Mouse (Mus musculus) brain, embryonic 14.5 days (tissue): ENCODE results near the gene Cdc42bpg.

Source experiments
- CTCF ChIP-seq: fragments of 200-500 bp; IDR thresholded peaks from 2 replicates; pipeline ENCODE4 v1.5.1; 2012; ENCODE audit warnings: inconsistent platforms, mild to moderate bottlenecking, moderate library complexity, borderline replicate concordance; ENCODE audit not compliant: insufficient read depth, insufficient read length; ENCODE audit errors: extremely low read depth
- POLR2A ChIP-seq: fragments of 200-500 bp; IDR thresholded peaks from 2 replicates; pipeline ENCODE4 v1.6.1; 2012; ENCODE audit warnings: mild to moderate bottlenecking, inconsistent platforms, borderline replicate concordance; ENCODE audit not compliant: poor library complexity, insufficient read depth, insufficient read length, severe bottlenecking; ENCODE audit errors: extremely low read depth

- TF ChIP-seq CTCF (peak; percentile 66), POLR2A (no peak)
These were observed 330 bp downstream of the Cdc42bpg start for GRCm38 (mm10) chr19:6306586-6306985.
